Mouse (Mus musculus): ENCODE results near the gene Taf1d. TPM values are rescaled to one million over a fixed set of nuclear protein-coding genes. Genes with fewer than 3 reads are reported as not detected.

Gene Taf1d
- polyA plus RNA-seq (2011; ENCODE audit: insufficient read depth, insufficient read length, low read depth, missing spikeins): 363 and 401 TPM in 2 replicates

- peak within 1 kb of the TSS; percentile 96 for H3K4me3 ChIP-seq (ENCODE audit: low read depth, low read length)
- H3K27me3 ChIP-seq (ENCODE audit: control insufficient read depth, insufficient read depth, low read length, poor library complexity, severe bottlenecking): no peaks in the 10 kb centered on the region
- H3K27ac ChIP-seq (ENCODE audit: insufficient read depth, low read length): peak within 1 kb of the TSS; percentile 73
- H3K4me1 ChIP-seq (ENCODE audit: control insufficient read depth, insufficient read depth, low read length): no peaks in the 10 kb centered on the region
- no peaks in the 10 kb centered on the region for H3K9me3 ChIP-seq (replicated peaks; ENCODE audit: control insufficient read depth, insufficient read depth, low read length, poor library complexity, severe bottlenecking)
- TF ChIP-seq CTCF (IDR thresholded peaks at IDR 0.05; ENCODE audit: low read depth, low read length) (no peak), POLR2A (IDR thresholded peaks at IDR 0.05; ENCODE audit: insufficient read depth, low read length) (peak; percentile 85)
- H3K36me3 ChIP-seq (ENCODE audit: control insufficient read depth, insufficient read depth, low read length, poor library complexity, severe bottlenecking): peaks cover 40% of the 10 kb centered on the region
- H3K9ac ChIP-seq (ENCODE audit: low read depth, poor library complexity, severe bottlenecking): peak within 1 kb of the TSS; percentile 92
These were observed at the start of gene Taf1d for GRCm38 (mm10) chr9:15305503-15306397. TSS of gene Taf1d (plus strand) at chr9:15306214.

- Histone ChIP-seq H3K27ac (ENCODE audit: insufficient read depth, low read length) (no peak overlapping the region), H3K9ac (ENCODE audit: low read depth, poor library complexity, severe bottlenecking) (no peak overlapping the region), H3K27me3 (ENCODE audit: control insufficient read depth, insufficient read depth, low read length, poor library complexity, severe bottlenecking) (no peaks in the 10 kb centered on the region), H3K36me3 (ENCODE audit: control insufficient read depth, insufficient read depth, low read length, poor library complexity, severe bottlenecking) (no peaks in the 10 kb centered on the region; the same call in 1 of the 2 replicates), H3K4me1 (ENCODE audit: control insufficient read depth, insufficient read depth, low read length) (no peaks in the 10 kb centered on the region), H3K4me3 (ENCODE audit: low read depth, low read length) (no peak overlapping the region), H3K9me3 (replicated peaks; ENCODE audit: control insufficient read depth, insufficient read depth, low read length, poor library complexity, severe bottlenecking) (no peaks in the 10 kb centered on the region)
- TF ChIP-seq EP300 (IDR thresholded peaks at IDR 0.05; ENCODE audit: insufficient read depth, low read depth, low read length): no peak
These were observed 49.8 kb upstream of the Taf1d start for GRCm38 (mm10) chr9:15256214-15256613.

- no peak for TF ChIP-seq EP300 (IDR thresholded peaks at IDR 0.05; ENCODE audit: insufficient read depth, low read depth, low read length)
- TF ChIP-seq CTCF (IDR thresholded peaks at IDR 0.05; ENCODE audit: low read depth, low read length): no peak
- no peak for TF ChIP-seq POLR2A (IDR thresholded peaks at IDR 0.05; ENCODE audit: insufficient read depth, low read length)
- Histone ChIP-seq H3K36me3 (ENCODE audit: control insufficient read depth, insufficient read depth, low read length, poor library complexity, severe bottlenecking) (peaks cover 27% of the 10 kb centered on the region), H3K27me3 (ENCODE audit: control insufficient read depth, insufficient read depth, low read length, poor library complexity, severe bottlenecking) (no peaks in the 10 kb centered on the region)
These were observed 44.0 kb upstream of the Taf1d start for GRCm38 (mm10) chr9:15261980-15262379.

GRCm38 (mm10) chr9:15263487-15263886, 42.5 kb upstream of the Taf1d start:
- Histone ChIP-seq H3K4me3 (ENCODE audit: low read depth, low read length) (no peak overlapping the region), H3K9me3 (replicated peaks; ENCODE audit: control insufficient read depth, insufficient read depth, low read length, poor library complexity, severe bottlenecking) (no peaks in the 10 kb centered on the region), H3K27ac (ENCODE audit: insufficient read depth, low read length) (no peak overlapping the region), H3K4me1 (ENCODE audit: control insufficient read depth, insufficient read depth, low read length) (no peaks in the 10 kb centered on the region), H3K36me3 (ENCODE audit: control insufficient read depth, insufficient read depth, low read length, poor library complexity, severe bottlenecking) (peaks cover 38% of the 10 kb centered on the region), H3K9ac (ENCODE audit: low read depth, poor library complexity, severe bottlenecking) (no peak overlapping the region), H3K27me3 (ENCODE audit: control insufficient read depth, insufficient read depth, low read length, poor library complexity, severe bottlenecking) (no peaks in the 10 kb centered on the region)
- TF ChIP-seq EP300 (IDR thresholded peaks at IDR 0.05; ENCODE audit: insufficient read depth, low read depth, low read length) (no peak), POLR2A (IDR thresholded peaks at IDR 0.05; ENCODE audit: insufficient read depth, low read length) (no peak), CTCF (IDR thresholded peaks at IDR 0.05; ENCODE audit: low read depth, low read length) (no peak)

More at GRCm38 (mm10) chr9:15261980-15262379, 44.0 kb upstream of the Taf1d start:
- H3K4me3 ChIP-seq (ENCODE audit: low read depth, low read length): no peak overlapping the region
- no peak overlapping the region for H3K9ac ChIP-seq (ENCODE audit: low read depth, poor library complexity, severe bottlenecking)
- no peak overlapping the region for H3K27ac ChIP-seq (ENCODE audit: insufficient read depth, low read length)
- no peaks in the 10 kb centered on the region for H3K9me3 ChIP-seq (replicated peaks; ENCODE audit: control insufficient read depth, insufficient read depth, low read length, poor library complexity, severe bottlenecking)
- H3K4me1 ChIP-seq (ENCODE audit: control insufficient read depth, insufficient read depth, low read length): no peaks in the 10 kb centered on the region

DNA sequence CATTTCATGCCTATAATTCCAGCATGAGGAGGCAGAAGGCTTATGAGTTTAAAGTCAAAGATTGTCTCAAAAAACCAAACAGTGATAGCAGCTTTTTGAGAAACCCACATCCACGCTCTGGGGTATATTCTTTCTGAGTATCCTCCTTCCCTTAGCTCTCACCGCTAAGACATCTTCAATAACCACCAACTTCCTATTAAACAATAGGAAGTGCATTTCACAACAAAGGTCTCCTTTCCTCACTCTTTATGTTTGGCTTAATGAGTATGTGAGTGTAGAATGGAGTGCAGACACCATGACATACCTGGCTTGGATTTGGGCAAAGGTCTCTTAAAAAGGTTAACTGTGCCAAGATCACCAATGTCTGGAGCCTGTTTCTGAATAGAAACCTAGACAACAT, 32.0 kb upstream of the Taf1d start:
- no peak overlapping the region for H3K9ac ChIP-seq (ENCODE audit: low read depth, poor library complexity, severe bottlenecking)
- H3K36me3 ChIP-seq (ENCODE audit: control insufficient read depth, insufficient read depth, low read length, poor library complexity, severe bottlenecking): peaks cover 63% of the 10 kb centered on the region
- no peaks in the 10 kb centered on the region for H3K4me1 ChIP-seq (ENCODE audit: control insufficient read depth, insufficient read depth, low read length)
- no peak overlapping the region for H3K27ac ChIP-seq (ENCODE audit: insufficient read depth, low read length)
- no peaks in the 10 kb centered on the region for H3K9me3 ChIP-seq (replicated peaks; ENCODE audit: control insufficient read depth, insufficient read depth, low read length, poor library complexity, severe bottlenecking)
- TF ChIP-seq EP300 (IDR thresholded peaks at IDR 0.05; ENCODE audit: insufficient read depth, low read depth, low read length): no peak
- TF ChIP-seq POLR2A (IDR thresholded peaks at IDR 0.05; ENCODE audit: insufficient read depth, low read length): no peak
- TF ChIP-seq CTCF (IDR thresholded peaks at IDR 0.05; ENCODE audit: low read depth, low read length): no peak
- no peak overlapping the region for H3K4me3 ChIP-seq (ENCODE audit: low read depth, low read length)
- H3K27me3 ChIP-seq (ENCODE audit: control insufficient read depth, insufficient read depth, low read length, poor library complexity, severe bottlenecking): no peaks in the 10 kb centered on the region

GRCm38 (mm10) chr9:15276855-15277254, 29.2 kb upstream of the Taf1d start:
- H3K27me3 ChIP-seq (ENCODE audit: control insufficient read depth, insufficient read depth, low read length, poor library complexity, severe bottlenecking): no peaks in the 10 kb centered on the region
- TF ChIP-seq CTCF (IDR thresholded peaks at IDR 0.05; ENCODE audit: low read depth, low read length) (no peak), POLR2A (IDR thresholded peaks at IDR 0.05; ENCODE audit: insufficient read depth, low read length) (no peak), EP300 (IDR thresholded peaks at IDR 0.05; ENCODE audit: insufficient read depth, low read depth, low read length) (no peak)
- no peaks in the 10 kb centered on the region for H3K4me1 ChIP-seq (ENCODE audit: control insufficient read depth, insufficient read depth, low read length)
- H3K4me3 ChIP-seq (ENCODE audit: low read depth, low read length): no peak overlapping the region
- H3K27ac ChIP-seq (ENCODE audit: insufficient read depth, low read length): no peak overlapping the region
- H3K9ac ChIP-seq (ENCODE audit: low read depth, poor library complexity, severe bottlenecking): no peak overlapping the region
- peaks cover 39% of the 10 kb centered on the region for H3K36me3 ChIP-seq (ENCODE audit: control insufficient read depth, insufficient read depth, low read length, poor library complexity, severe bottlenecking)
- H3K9me3 ChIP-seq (replicated peaks; ENCODE audit: control insufficient read depth, insufficient read depth, low read length, poor library complexity, severe bottlenecking): no peaks in the 10 kb centered on the region
